Mouse (Mus musculus) layer of hippocampus, postnatal 14 days (tissue): ENCODE results near the gene Gm1993. TPM values are rescaled to one million over a fixed set of nuclear protein-coding genes. Genes with fewer than 3 reads are reported as not detected.
"Not testable (repeated sequence)": the region's sequence is repeated elsewhere in the genome, so short reads cannot be mapped to it uniquely, and the experiment has no call there.

Source experiments
- DNase-seq, 2 experiments: peaks; one replicate each; pipeline ENCODE4 v3.0.0; 2021 to 2022; ENCODE audit warnings: low spot score in 2 of 2, mixed read lengths in 1 of 2
- long read RNA-seq, 2 experiments: library from polyadenylated mRNA; stranded (forward); transcript quantifications; one replicate each; pipeline ENCODE4 v2.0.0; 2021
- total RNA-seq, 2 experiments: library from RNA; stranded (reverse); gene quantifications; 2 replicates each; pipeline ENCODE4 v1.2.3; 2021

Gm1993 gene
- total RNA-seq, result not detected
- long read RNA-seq, experiment 1, result 0 reads
- long read RNA-seq, experiment 2, result 0 reads

- DNase-seq, result not testable (repeated sequence)
These were observed at the start of gene Gm1993 for GRCm38 (mm10) chrX:25570352-25570751. TSS of gene Gm1993 (minus strand) at chrX:25570452.
